Mouse (Mus musculus): Measurements from ENCODE around the gene Park7. TPM values are rescaled to one million over a fixed set of nuclear protein-coding genes. Genes with fewer than 3 reads are reported as not detected.
"Not testable (repeated sequence)": the region's sequence is repeated elsewhere in the genome, so short reads cannot be mapped to it uniquely, and the experiment has no call there.

Gene Park7
- polyA plus RNA-seq, 1 experiment from 2014 or later: 449 TPM

- H3K27ac ChIP-seq; H3K27me3 ChIP-seq (ENCODE audit: insufficient read depth, poor library complexity, severe bottlenecking); DNase-seq (ENCODE audit: low spot score); H3K9me3 ChIP-seq: not testable (repeated sequence)
- peak overlapping the region; percentile 88 for H3K4me3 ChIP-seq
- H3K36me3 ChIP-seq: peaks cover 39% of the 10 kb centered on the region
- 83% methylated on average over 5 of the region's 5 CpGs for WGBS
- peaks cover 31% of the 10 kb centered on the region for H3K4me1 ChIP-seq (replicated peaks)
These were observed 5.7 kb downstream of the Park7 start for GRCm38 (mm10) chr4:150908512-150908911.

GRCm38 (mm10) chr4:150907099-150907498 lies 7.1 kb downstream of the Park7 start:
- no peaks in the 10 kb centered on the region for H3K27me3 ChIP-seq (ENCODE audit: insufficient read depth, poor library complexity, severe bottlenecking)
- DNase-seq (ENCODE audit: low spot score): no peak
- H3K9me3 ChIP-seq: no peaks in the 10 kb centered on the region
- WGBS: 97% methylated on average over 8 of the region's 8 CpGs
- peaks cover 22% of the 10 kb centered on the region for H3K4me1 ChIP-seq (replicated peaks)
- H3K27ac ChIP-seq: no peak overlapping the region
- no peak overlapping the region for H3K4me3 ChIP-seq
- H3K36me3 ChIP-seq: peaks cover 53% of the 10 kb centered on the region

GRCm38 (mm10) chr4:150903091-150903742 lies 11.0 kb downstream of the Park7 start:
- H3K4me1 ChIP-seq (replicated peaks): peaks cover 5% of the 10 kb centered on the region; the same call in 1 of the 2 replicates
- no peak for DNase-seq (ENCODE audit: low spot score)
- H3K36me3 ChIP-seq: peaks cover 92% of the 10 kb centered on the region
- H3K9me3 ChIP-seq: no peaks in the 10 kb centered on the region
- no peak overlapping the region for H3K27ac ChIP-seq
- WGBS: 96% methylated on average over 14 of the region's 14 CpGs
- no peak overlapping the region for H3K4me3 ChIP-seq
- H3K27me3 ChIP-seq (ENCODE audit: insufficient read depth, poor library complexity, severe bottlenecking): no peaks in the 10 kb centered on the region

- Histone ChIP-seq H3K36me3 (peaks cover 94% of the 10 kb centered on the region), H3K27me3 (ENCODE audit: insufficient read depth, poor library complexity, severe bottlenecking) (no peaks in the 10 kb centered on the region), H3K4me3 (no peak overlapping the region), H3K4me1 (replicated peaks) (no peaks in the 10 kb centered on the region), H3K27ac (no peak overlapping the region), H3K9me3 (no peaks in the 10 kb centered on the region)
- no peak for DNase-seq (ENCODE audit: low spot score)
- 92% methylated on average over 12 of the region's 12 CpGs for WGBS
These were observed 12.2 kb downstream of the Park7 start for GRCm38 (mm10) chr4:150902062-150902461.

GRCm38 (mm10) chr4:150901651-150902050 lies 12.6 kb downstream of the Park7 start:
- H3K4me1 ChIP-seq (replicated peaks): no peaks in the 10 kb centered on the region
- H3K36me3 ChIP-seq: peaks cover 94% of the 10 kb centered on the region
- no peak overlapping the region for H3K4me3 ChIP-seq
- H3K27ac ChIP-seq: no peak overlapping the region
- 62% methylated on average over 9 of the region's 9 CpGs for WGBS
- H3K9me3 ChIP-seq: no peaks in the 10 kb centered on the region
- DNase-seq (ENCODE audit: low spot score): peak; percentile 79
- H3K27me3 ChIP-seq (ENCODE audit: insufficient read depth, poor library complexity, severe bottlenecking): no peaks in the 10 kb centered on the region

GRCm38 (mm10) chr4:150900486-150900885 lies 13.8 kb downstream of the Park7 start:
- Histone ChIP-seq H3K9me3 (no peaks in the 10 kb centered on the region), H3K4me1 (replicated peaks) (no peaks in the 10 kb centered on the region; the same call in 1 of the 2 replicates), H3K27me3 (ENCODE audit: insufficient read depth, poor library complexity, severe bottlenecking) (no peaks in the 10 kb centered on the region), H3K27ac (no peak overlapping the region), H3K4me3 (no peak overlapping the region), H3K36me3 (peaks cover 96% of the 10 kb centered on the region)
- no peak for DNase-seq (ENCODE audit: low spot score)
- WGBS: 93% methylated on average over 13 of the region's 13 CpGs

- H3K4me3 ChIP-seq: no peak overlapping the region
- peak; percentile 74 for DNase-seq (ENCODE audit: low spot score)
- no peaks in the 10 kb centered on the region for H3K27me3 ChIP-seq (ENCODE audit: insufficient read depth, poor library complexity, severe bottlenecking)
- peaks cover 4% of the 10 kb centered on the region for H3K4me1 ChIP-seq (replicated peaks)
- 61% methylated on average over 13 of the region's 13 CpGs for WGBS
- H3K27ac ChIP-seq: no peak overlapping the region
- H3K36me3 ChIP-seq: peaks cover 84% of the 10 kb centered on the region
- no peaks in the 10 kb centered on the region for H3K9me3 ChIP-seq
These were observed 15.4 kb downstream of the Park7 start for GRCm38 (mm10) chr4:150898716-150899365.

GRCm38 (mm10) chr4:150896896-150897624 lies 17.2 kb downstream of the Park7 start:
- H3K36me3 ChIP-seq: peaks cover 66% of the 10 kb centered on the region
- H3K4me3 ChIP-seq: no peak overlapping the region
- 94% methylated on average over 26 of the region's 26 CpGs for WGBS
- no peaks in the 10 kb centered on the region for H3K27me3 ChIP-seq (ENCODE audit: insufficient read depth, poor library complexity, severe bottlenecking)
- DNase-seq (ENCODE audit: low spot score): no peak
- peaks cover 4% of the 10 kb centered on the region for H3K4me1 ChIP-seq (replicated peaks)
- H3K9me3 ChIP-seq: no peaks in the 10 kb centered on the region
- H3K27ac ChIP-seq: 0 out of 2 replicates have a peak overlapping the region, but pooled peaks have one; percentile 29

- no peak for DNase-seq (ENCODE audit: low spot score)
- Histone ChIP-seq H3K27me3 (ENCODE audit: insufficient read depth, poor library complexity, severe bottlenecking) (no peaks in the 10 kb centered on the region), H3K4me1 (replicated peaks) (peaks cover 11% of the 10 kb centered on the region), H3K36me3 (peaks cover 44% of the 10 kb centered on the region), H3K27ac (no peak overlapping the region), H3K9me3 (no peaks in the 10 kb centered on the region), H3K4me3 (no peak overlapping the region)
- WGBS: 75% methylated on average over 8 of the region's 8 CpGs
These were observed 19.3 kb downstream of the Park7 start for GRCm38 (mm10) chr4:150894718-150895501.

GRCm38 (mm10) chr4:150891308-150891707 lies 22.9 kb downstream of the Park7 start:
- 79% methylated on average over 5 of the region's 5 CpGs for WGBS
- Histone ChIP-seq H3K36me3 (peaks cover 8% of the 10 kb centered on the region), H3K27ac (no peak overlapping the region), H3K9me3 (no peaks in the 10 kb centered on the region), H3K4me1 (replicated peaks) (peaks cover 24% of the 10 kb centered on the region), H3K27me3 (ENCODE audit: insufficient read depth, poor library complexity, severe bottlenecking) (no peaks in the 10 kb centered on the region), H3K4me3 (no peak overlapping the region)
- no peak for DNase-seq (ENCODE audit: low spot score)

GRCm38 (mm10) chr4:150889955-150890315 lies 24.3 kb downstream of the Park7 start:
- 69% methylated on average over 13 of the region's 13 CpGs for WGBS
- no peak for DNase-seq (ENCODE audit: low spot score)
- H3K27ac ChIP-seq: no peak overlapping the region

GRCm38 (mm10) chr4:150889273-150889954 lies 24.8 kb downstream of the Park7 start:
- Histone ChIP-seq H3K4me3 (no peak overlapping the region), H3K27me3 (ENCODE audit: insufficient read depth, poor library complexity, severe bottlenecking) (no peaks in the 10 kb centered on the region), H3K4me1 (replicated peaks) (peaks cover 21% of the 10 kb centered on the region), H3K9me3 (no peaks in the 10 kb centered on the region), H3K27ac (no peak overlapping the region), H3K36me3 (no peaks in the 10 kb centered on the region)
- 46% methylated on average over 20 of the region's 20 CpGs for WGBS
- no peak for DNase-seq (ENCODE audit: low spot score)

More at GRCm38 (mm10) chr4:150889955-150890315, 24.3 kb downstream of the Park7 start:
- no peak overlapping the region for H3K4me3 ChIP-seq
- H3K27me3 ChIP-seq (ENCODE audit: insufficient read depth, poor library complexity, severe bottlenecking): no peaks in the 10 kb centered on the region
- H3K36me3 ChIP-seq: no peaks in the 10 kb centered on the region
- no peaks in the 10 kb centered on the region for H3K9me3 ChIP-seq
- peaks cover 21% of the 10 kb centered on the region for H3K4me1 ChIP-seq (replicated peaks)
